Mouse (Mus musculus) MEL (cell line): ENCODE measurements around the gene Carnmt1. TPM values are rescaled to one million over a fixed set of nuclear protein-coding genes. Genes with fewer than 3 reads are reported as not detected.

Source experiments
- DNase-seq: peaks from one replicate; pipeline ENCODE4 v3.0.0; 2011; ENCODE audit warnings: low read depth, low spot score
- H3K27ac ChIP-seq: 2 replicates; pipeline ENCODE4 v1.5.1; 2012; ENCODE audit warnings: low read depth, mild to moderate bottlenecking, control low read depth, low read length, moderate library complexity; ENCODE audit not compliant: control insufficient read depth
- H3K27me3 ChIP-seq, 2 experiments: fragments of 150-350 bp in 1 of 2; sonication (generic) in 1 of 2; 2 replicates each; pipeline ENCODE4 v1.6.1; 2012; ENCODE audit warnings: low read length in 2 of 2, mild to moderate bottlenecking in 2 of 2, improper control_type of control experiment in 1 of 2, moderate library complexity in 1 of 2; ENCODE audit not compliant: insufficient read depth in 2 of 2, control insufficient read depth in 1 of 2
- H3K36me3 ChIP-seq, 2 experiments: 2 replicates each; pipeline ENCODE4 v1.6.1; 2012 to 2014; ENCODE audit warnings: low read length in 2 of 2, improper control_type of control experiment in 1 of 2, inconsistent platforms in 1 of 2, mild to moderate bottlenecking in 1 of 2; ENCODE audit not compliant: insufficient read depth in 2 of 2, control insufficient read depth in 1 of 2
- H3K4me1 ChIP-seq, 2 experiments: fragments of 150-350 bp in 1 of 2; sonication (generic) in 1 of 2; 2 replicates each; pipeline ENCODE4 v1.6.1; 2012; ENCODE audit warnings: low read length in 2 of 2, improper control_type of control experiment in 1 of 2, mild to moderate bottlenecking in 1 of 2; ENCODE audit not compliant: insufficient read depth in 2 of 2, control insufficient read depth in 1 of 2
- H3K4me3 ChIP-seq, 2 experiments: fragments of 150-350 bp in 1 of 2; sonication (generic) in 1 of 2; 2 replicates each; pipeline ENCODE4 v1.5.1; 2012; ENCODE audit warnings: low read depth in 2 of 2, low read length in 2 of 2, mild to moderate bottlenecking in 2 of 2, moderate library complexity in 2 of 2, control low read depth in 1 of 2, improper control_type of control experiment in 1 of 2; ENCODE audit not compliant: control insufficient read depth in 1 of 2, insufficient read depth in 1 of 2
- H3K79me2 ChIP-seq: 2 replicates; pipeline ENCODE4 v1.6.1; 2012; ENCODE audit warnings: mild to moderate bottlenecking, low read length, moderate library complexity; ENCODE audit not compliant: control insufficient read depth, poor library complexity, insufficient read depth
- H3K9ac ChIP-seq: 2 replicates; pipeline ENCODE4 v1.6.1; 2012; ENCODE audit warnings: low read depth, mild to moderate bottlenecking, control low read depth, low read length, moderate library complexity; ENCODE audit not compliant: control insufficient read depth, poor library complexity, severe bottlenecking
- H3K9me3 ChIP-seq: fragments of 150-350 bp; sonication (generic); replicated peaks from 2 replicates; pipeline ENCODE4 v1.6.1; 2012; ENCODE audit warnings: mild to moderate bottlenecking, low read length, improper control_type of control experiment, moderate library complexity; ENCODE audit not compliant: insufficient read depth
- BHLHE40 ChIP-seq: IDR thresholded peaks from 2 replicates; pipeline ENCODE4 v1.6.1; 2012; ENCODE audit warnings: low read depth, mild to moderate bottlenecking, inconsistent platforms, low read length, improper control_type of control experiment, borderline replicate concordance
- CHD1 ChIP-seq: IDR thresholded peaks from 2 replicates; pipeline ENCODE4 v1.6.1; 2012; ENCODE audit warnings: low read depth, mild to moderate bottlenecking, inconsistent platforms, low read length, improper control_type of control experiment
- CHD2 ChIP-seq: IDR thresholded peaks from 2 replicates; pipeline ENCODE4 v1.6.1; 2011; ENCODE audit warnings: low read length, improper control_type of control experiment
- CTCF ChIP-seq, 3 experiments: IDR thresholded peaks in 2 of 3; conservative IDR thresholded peaks in 1 of 3; 2 replicates each; pipeline ENCODE4 v1.5.1; 2011 to 2012; ENCODE audit warnings: low read length in 3 of 3, low read depth in 2 of 3, mild to moderate bottlenecking in 2 of 3, improper control_type of control experiment in 1 of 3, inconsistent platforms in 1 of 3, mixed read lengths in 1 of 3, moderate library complexity in 1 of 3; ENCODE audit not compliant: control insufficient read depth in 1 of 3, insufficient read depth in 1 of 3, poor library complexity in 1 of 3, severe bottlenecking in 1 of 3
- E2F4 ChIP-seq: IDR thresholded peaks from 2 replicates; pipeline ENCODE4 v1.6.1; 2011; ENCODE audit warnings: low read depth, low read length, improper control_type of control experiment, borderline replicate concordance
- EP300 ChIP-seq, 2 experiments: IDR thresholded peaks; 2 replicates each; pipeline ENCODE4 v1.6.1; 2011; ENCODE audit warnings: improper control_type of control experiment in 2 of 2, low read length in 2 of 2, low read depth in 1 of 2, mild to moderate bottlenecking in 1 of 2
- ETS1 ChIP-seq: IDR thresholded peaks from 2 replicates; pipeline ENCODE4 v1.6.1; 2012; ENCODE audit warnings: low read depth, mild to moderate bottlenecking, inconsistent platforms, low read length, improper control_type of control experiment, moderate library complexity
- GATA1 ChIP-seq: IDR thresholded peaks from 2 replicates; pipeline ENCODE4 v1.6.1; 2011; ENCODE audit warnings: low read depth, low read length, improper control_type of control experiment
- HCFC1 ChIP-seq: IDR thresholded peaks from 2 replicates; pipeline ENCODE4 v1.6.1; 2012; ENCODE audit warnings: low read depth, mild to moderate bottlenecking, inconsistent platforms, low read length, improper control_type of control experiment, moderate library complexity
- JUND ChIP-seq: IDR thresholded peaks from 2 replicates; pipeline ENCODE4 v1.6.1; 2011; ENCODE audit warnings: low read depth, mild to moderate bottlenecking, improper control_type of control experiment, low read length
- MAFK ChIP-seq: IDR thresholded peaks from 2 replicates; pipeline ENCODE4 v1.6.1; 2011; ENCODE audit warnings: low read depth, mild to moderate bottlenecking, low read length, improper control_type of control experiment, borderline replicate concordance
- MAX ChIP-seq: IDR thresholded peaks from 2 replicates; pipeline ENCODE4 v1.6.1; 2011; ENCODE audit warnings: low read length, improper control_type of control experiment
- MAZ ChIP-seq: IDR thresholded peaks from 2 replicates; pipeline ENCODE4 v1.6.1; 2012; ENCODE audit warnings: low read depth, mild to moderate bottlenecking, inconsistent platforms, low read length, improper control_type of control experiment
- MEF2A ChIP-seq: IDR thresholded peaks from 2 replicates; pipeline ENCODE4 v1.6.1; 2014; ENCODE audit warnings: low read depth, mild to moderate bottlenecking, inconsistent platforms, low read length, improper control_type of control experiment; ENCODE audit not compliant: poor library complexity, insufficient replicate concordance, severe bottlenecking; ENCODE audit errors: extremely low read depth
- MXI1 ChIP-seq: IDR thresholded peaks from 2 replicates; pipeline ENCODE4 v1.6.1; 2011; ENCODE audit warnings: mild to moderate bottlenecking, low read depth, low read length, improper control_type of control experiment
- MYC ChIP-seq: IDR thresholded peaks from 2 replicates; pipeline ENCODE4 v1.6.1; 2011; ENCODE audit warnings: low read depth, mild to moderate bottlenecking, low read length, improper control_type of control experiment, moderate library complexity
- NELFE ChIP-seq: IDR thresholded peaks from 2 replicates; pipeline ENCODE4 v1.6.1; 2011; ENCODE audit warnings: low read depth, low read length, improper control_type of control experiment
- NRF1 ChIP-seq: IDR thresholded peaks from 2 replicates; pipeline ENCODE4 v1.6.1; 2014; ENCODE audit warnings: low read depth, mild to moderate bottlenecking, inconsistent platforms, low read length, improper control_type of control experiment, moderate library complexity; ENCODE audit not compliant: poor library complexity, insufficient read depth, severe bottlenecking
- POLR2A ChIP-seq, 2 experiments: IDR thresholded peaks; 2 replicates each; pipeline ENCODE4 v1.6.1; 2011 to 2012; ENCODE audit warnings: low read length in 2 of 2, mild to moderate bottlenecking in 2 of 2, control low read depth in 1 of 2, improper control_type of control experiment in 1 of 2, low read depth in 1 of 2, moderate library complexity in 1 of 2; ENCODE audit not compliant: control insufficient read depth in 1 of 2, insufficient read depth in 1 of 2, poor library complexity in 1 of 2
- POLR2AphosphoS2 ChIP-seq: IDR thresholded peaks from 2 replicates; pipeline ENCODE4 v1.6.1; 2011; ENCODE audit warnings: low read length, improper control_type of control experiment
- POLR2AphosphoS5 ChIP-seq: IDR thresholded peaks from 2 replicates; pipeline ENCODE4 v1.6.1; 2012; ENCODE audit warnings: low read depth, borderline replicate concordance, mild to moderate bottlenecking, inconsistent platforms, low read length, moderate library complexity, mixed read lengths
- RCOR1 ChIP-seq: IDR thresholded peaks from 2 replicates; pipeline ENCODE4 v1.6.1; 2012; ENCODE audit warnings: low read depth, mild to moderate bottlenecking, inconsistent platforms, low read length, improper control_type of control experiment
- SIN3A ChIP-seq: IDR thresholded peaks from 2 replicates; pipeline ENCODE4 v1.6.1; 2012; ENCODE audit warnings: low read length, improper control_type of control experiment, inconsistent platforms
- TAL1 ChIP-seq: IDR thresholded peaks from 2 replicates; pipeline ENCODE4 v1.6.1; 2012; ENCODE audit warnings: mild to moderate bottlenecking, inconsistent platforms, low read length, moderate library complexity, mixed read lengths
- TBP ChIP-seq: IDR thresholded peaks from 2 replicates; pipeline ENCODE4 v1.8.0; 2011; ENCODE audit warnings: low read depth, low read length, improper control_type of control experiment
- TCF12 ChIP-seq: IDR thresholded peaks from 2 replicates; pipeline ENCODE4 v1.6.1; 2014; ENCODE audit warnings: low read depth, mild to moderate bottlenecking, inconsistent platforms, low read length, improper control_type of control experiment, moderate library complexity
- USF2 ChIP-seq, 2 experiments: IDR thresholded peaks; 2 replicates each; pipeline ENCODE4 v1.6.1; 2011 to 2012; ENCODE audit warnings: improper control_type of control experiment in 2 of 2, low read length in 2 of 2, borderline replicate concordance in 1 of 2, inconsistent platforms in 1 of 2, low read depth in 1 of 2, mild to moderate bottlenecking in 1 of 2; ENCODE audit not compliant: insufficient read depth in 1 of 2
- ZC3H11A ChIP-seq: IDR thresholded peaks from 2 replicates; pipeline ENCODE4 v1.6.1; 2012; ENCODE audit warnings: low read depth, mild to moderate bottlenecking, inconsistent platforms, low read length, improper control_type of control experiment
- ZKSCAN1 ChIP-seq: IDR thresholded peaks from 2 replicates; pipeline ENCODE4 v1.6.1; 2012; ENCODE audit warnings: low read depth, mild to moderate bottlenecking, inconsistent platforms, low read length, improper control_type of control experiment, moderate library complexity
- ZNF384 ChIP-seq: IDR thresholded peaks from 2 replicates; pipeline ENCODE4 v1.6.1; 2012; ENCODE audit warnings: low read depth, mild to moderate bottlenecking, inconsistent platforms, low read length, improper control_type of control experiment
- polyA plus RNA-seq, 2 experiments: library from polyadenylated mRNA; stranded (reverse) in 1 of 2; unstranded in 1 of 2; fragments of >175 nt in 1 of 2; fragments of >200 nt in 1 of 2; gene quantifications; 2 replicates each; pipeline versions ENCODE4 v1.2.1 to v1.2.4; 2012; ENCODE audit warnings: low replicate concordance in 2 of 2, low read depth in 1 of 2; ENCODE audit not compliant: insufficient read length in 2 of 2, insufficient read depth in 1 of 2, missing spikeins in 1 of 2
- total RNA-seq: library from RNA; depleted of rRNA; stranded (reverse); fragments of 300-350 nt; gene quantifications from 2 replicates; pipeline ENCODE4 v1.2.3, GENCODE M21; 2012

The Carnmt1 gene
- total and polyA plus RNA-seq, 3 experiments: 15.4 to 23.3 TPM; not detected in 1

DNA sequence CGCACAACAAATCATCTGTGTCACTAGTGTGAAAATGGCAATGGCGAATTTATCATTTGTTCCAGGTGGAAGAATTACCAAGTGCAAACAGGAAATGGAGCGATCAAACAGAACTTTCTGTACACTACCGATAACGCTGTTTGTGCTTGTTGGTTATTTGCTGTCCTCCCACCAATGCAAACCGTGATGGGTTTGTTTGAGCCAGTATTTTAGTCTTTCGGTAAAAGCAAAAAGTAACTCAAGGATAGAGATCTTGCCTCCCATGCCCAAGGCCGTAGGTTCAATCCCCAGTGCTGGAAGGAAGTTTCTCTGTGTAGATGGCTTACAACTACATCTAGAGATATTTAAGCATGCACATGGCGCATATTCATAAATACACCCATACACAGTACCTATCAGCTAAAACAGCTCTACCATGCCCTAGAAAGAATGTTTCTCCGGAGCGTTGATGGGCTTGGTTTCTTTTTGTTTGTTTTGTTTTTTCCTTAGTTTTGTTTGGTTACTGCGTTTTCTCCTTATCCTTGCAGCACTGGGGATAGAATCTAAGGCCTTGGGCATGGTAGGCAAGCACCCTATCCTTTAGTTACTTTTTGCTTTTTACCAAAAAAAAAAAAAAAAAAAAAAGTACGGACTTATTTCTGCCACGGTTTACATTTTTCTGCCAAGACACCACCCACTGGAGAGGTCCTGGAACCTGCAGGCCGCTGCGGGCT lies 41.7 kb downstream of the Carnmt1 start:
- no peaks in the 10 kb centered on the region for H3K27me3 ChIP-seq
- no peak; a peak in 1 of 4 replicates for TF ChIP-seq POLR2A (IDR thresholded peaks at IDR 0.05; ENCODE audit: control insufficient read depth in 1 of 2, insufficient read depth in 1 of 2, low read depth in 1 of 2, low read length in 2 of 2, poor library complexity in 1 of 2)
- peak; percentile 53 for TF ChIP-seq SIN3A
- peak; percentile 42 for TF ChIP-seq MXI1
- TF ChIP-seq BHLHE40: no peak; the same call in 1 of the 2 replicates
- no peak for TF ChIP-seq CTCF (IDR thresholded peaks at IDR 0.05 in 2 of 3, conservative IDR thresholded peaks at IDR 0.05 in 1 of 3; ENCODE audit: control insufficient read depth in 1 of 3, insufficient read depth in 1 of 3, low read depth in 2 of 3, low read length in 3 of 3, poor library complexity in 1 of 3, severe bottlenecking in 1 of 3)
- TF ChIP-seq MAX: no peak
- 0 out of 2 replicates have a peak, but pooled peaks have one; percentile 56 for TF ChIP-seq CHD1
- no peak for TF ChIP-seq USF2 (IDR thresholded peaks at IDR 0.05; ENCODE audit: borderline replicate concordance in 1 of 2, insufficient read depth in 1 of 2, low read depth in 1 of 2, low read length in 2 of 2)
- TF ChIP-seq E2F4: no peak
- TF ChIP-seq TBP: peak; percentile 98
- no peak for TF ChIP-seq MAFK
- peak; percentile 82 for TF ChIP-seq ZNF384
- TF ChIP-seq NRF1: no peak
- no peak for TF ChIP-seq ZC3H11A
- TF ChIP-seq TCF12: peak; percentile 90
- TF ChIP-seq EP300 (IDR thresholded peaks at IDR 0.05; ENCODE audit: low read depth in 1 of 2, low read length in 2 of 2): peak; percentile 69 to 88
- peak; percentile 73; the same call in 1 of the 2 replicates for TF ChIP-seq MYC
- 0 out of 2 replicates have a peak, but pooled peaks have one; percentile 25 for TF ChIP-seq HCFC1
- peak; percentile 38; the same call in 1 of the 2 replicates for TF ChIP-seq RCOR1
- no peak for TF ChIP-seq MEF2A
- no peak for TF ChIP-seq POLR2AphosphoS2
- TF ChIP-seq POLR2AphosphoS5: no peak
- TF ChIP-seq CHD2: no peak
- TF ChIP-seq TAL1: peak; percentile 95
- peak; percentile 80 for TF ChIP-seq ETS1
- TF ChIP-seq GATA1: peak; percentile 92
- TF ChIP-seq MAZ: 0 out of 2 replicates have a peak, but pooled peaks have one; percentile 16
- no peak for TF ChIP-seq ZKSCAN1
- TF ChIP-seq NELFE: no peak; the same call in 1 of the 2 replicates
- TF ChIP-seq JUND: no peak
- TF ChIP-seq, all 39 proteins: peak for 14
- peaks cover 39% of the 10 kb centered on the region for H3K79me2 ChIP-seq
- H3K4me3 ChIP-seq: peak overlapping the region; percentile 58 to 77
- peak; percentile 89 for DNase-seq
- peaks cover 3 to 15% of the 10 kb centered on the region in 2 experiments; a peak in 3 of 4 replicates for H3K36me3 ChIP-seq
- H3K4me1 ChIP-seq: peaks cover 0 to 6% of the 10 kb centered on the region in 2 experiments; a peak in 1 of 4 replicates
- H3K27ac ChIP-seq: peak overlapping the region; percentile 98
- H3K9ac ChIP-seq: peak overlapping the region; percentile 98
- no peaks in the 10 kb centered on the region for H3K9me3 ChIP-seq
